Mouse (Mus musculus): ENCODE measurements at regions not wholly inside any gene's neighbourhood (a gene's known extent, or its start where the extent isn't known, plus 50 kb on each side); places are given as distances from the start of the nearest gene placed in this dataset.

- no peak for DNase-seq (ENCODE audit: low spot score)
Observed at GRCm38 (mm10) chr10:12210181-12210580, 659.0 kb downstream of the Utrn start.

GRCm38 (mm10) chr10:12218879-12219278 lies 650.3 kb downstream of the Utrn start:
- no peak for DNase-seq (ENCODE audit: low spot score)

- no peak for DNase-seq (ENCODE audit: low spot score)
Observed at GRCm38 (mm10) chr10:12234141-12234540, 635.0 kb downstream of the Utrn start.

- no peak for DNase-seq (ENCODE audit: low spot score)
Observed at GRCm38 (mm10) chr10:12248853-12249252, 620.3 kb downstream of the Utrn start.

GRCm38 (mm10) chr10:12253274-12253673 lies 615.9 kb downstream of the Utrn start:
- DNase-seq (ENCODE audit: low spot score): no peak

GRCm38 (mm10) chr10:12285679-12286078 lies 583.5 kb downstream of the Utrn start:
- no peak for DNase-seq (ENCODE audit: low spot score)

- no peak for DNase-seq (ENCODE audit: low spot score)
Observed at GRCm38 (mm10) chr10:12298887-12299286, 570.3 kb downstream of the Utrn start.

GRCm38 (mm10) chr10:12302396-12302795 lies 566.8 kb downstream of the Utrn start:
- no peak for DNase-seq (ENCODE audit: low spot score)

- no peak for DNase-seq (ENCODE audit: low spot score)
Observed at GRCm38 (mm10) chr10:12320311-12320710, 548.9 kb downstream of the Utrn start.
